Mouse (Mus musculus) kidney, embryonic 16.5 days (tissue): Measurements from ENCODE around the gene Smarca5. TPM values are rescaled to one million over a fixed set of nuclear protein-coding genes. Genes with fewer than 3 reads are reported as not detected.
A peak's percentile ranks its signal among the peaks of the same experiment; 100 is the strongest.
"Not testable (repeated sequence)": the region's sequence is repeated elsewhere in the genome, so short reads cannot be mapped to it uniquely, and the experiment has no call there.

Experiments
- ATAC-seq: fragments of 200-750 bp; cut with Nextera tagmentation; 2 replicates; pipeline ENCODE4 v1.8.0; 2017; ENCODE audit warnings: moderate TSS enrichment; ENCODE audit not compliant: low FRiP score, low TSS enrichment
- H3K27ac ChIP-seq: fragments of 300-500 bp; sonication (generic); 2 replicates; pipeline ENCODE4 v1.5.1; 2014; ENCODE audit warnings: low read length
- H3K27me3 ChIP-seq: fragments of 300-500 bp; sonication (generic); 2 replicates; pipeline ENCODE4 v1.6.1; 2014; ENCODE audit warnings: low read length, control low read depth, mixed read lengths; ENCODE audit not compliant: insufficient read depth
- H3K36me3 ChIP-seq: fragments of 300-500 bp; sonication (generic); 2 replicates; pipeline ENCODE4 v1.6.1; 2014; ENCODE audit warnings: low read length, control low read depth, mixed read lengths; ENCODE audit not compliant: insufficient read depth
- H3K4me1 ChIP-seq: fragments of 300-500 bp; sonication (generic); 2 replicates; pipeline ENCODE4 v1.6.1; 2014; ENCODE audit warnings: low read length, control low read depth, mixed read lengths; ENCODE audit not compliant: insufficient read depth
- H3K4me2 ChIP-seq: fragments of 300-500 bp; sonication (generic); replicated peaks from 2 replicates; pipeline ENCODE4 v1.6.1; 2014; ENCODE audit warnings: low read depth, low read length
- H3K4me3 ChIP-seq: fragments of 300-500 bp; sonication (generic); 2 replicates; pipeline ENCODE4 v1.5.1; 2014; ENCODE audit warnings: mild to moderate bottlenecking, low read length
- H3K9ac ChIP-seq: fragments of 300-500 bp; sonication (generic); replicated peaks from 2 replicates; pipeline ENCODE4 v1.6.1; 2014; ENCODE audit warnings: low read length
- H3K9me3 ChIP-seq: fragments of 300-500 bp; sonication (generic); 2 replicates; pipeline ENCODE4 v1.6.1; 2016; ENCODE audit warnings: low read length, control low read depth
- WGBS: fragments of 180-500 bp; shearing (Covaris S2); extraction: QIAGEN DNeasy Blood & Tissue Kit; methylation state at CpG from one replicate; pipeline ENCODE4 v1.1.7; 2014; 5-methylcytosine and 5-hydroxymethylcytosine counted together
- polyA plus RNA-seq: library from polyadenylated mRNA; unstranded; fragments of >200 nt; fragmentation: Nextera tagmentation; extraction: Ambion mirVana; gene quantifications from 2 replicates; pipeline ENCODE4 v1.2.1, GENCODE M21; 2015

Smarca5 gene
- 57.3 and 58.7 TPM in 2 replicates for polyA plus RNA-seq

- peak; percentile 98 for ATAC-seq
- H3K4me3 ChIP-seq: peak within 1 kb of the TSS; percentile 94
- not testable (repeated sequence) for H3K27me3 ChIP-seq, H3K9me3 ChIP-seq, H3K36me3 ChIP-seq, H3K4me1 ChIP-seq
- peak within 1 kb of the TSS; percentile 80 for H3K4me2 ChIP-seq
- 2% methylated on average over 79 of the region's 91 CpGs for WGBS
- peak within 1 kb of the TSS; percentile 99 for H3K27ac ChIP-seq
- peak within 1 kb of the TSS; percentile 95 for H3K9ac ChIP-seq
Measured at GRCm38 (mm10) chr8:80739155-80739924, at the start of gene Smarca5. TSS of gene Smarca5 (minus strand) at chr8:80739497.

DNA sequence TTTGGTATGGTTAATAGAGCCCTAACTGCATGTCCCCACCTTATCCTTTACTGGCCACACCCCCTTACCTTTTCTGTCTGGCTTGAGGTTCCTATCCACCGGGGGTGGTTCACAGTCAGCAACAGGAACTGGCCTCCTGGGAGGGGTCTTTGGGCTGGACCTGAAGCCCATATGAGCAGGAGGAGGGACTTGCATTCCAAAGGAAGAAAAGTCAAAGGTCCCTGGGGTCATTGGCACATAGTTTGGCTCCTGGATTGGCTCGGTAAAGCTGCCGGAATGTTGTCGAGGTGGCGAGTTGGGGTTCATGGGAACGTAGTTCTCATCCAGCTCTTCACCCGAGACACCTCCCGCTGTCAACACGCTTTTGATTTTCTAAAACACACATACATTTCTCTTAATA, 45.3 kb upstream of the Smarca5 start:
- Histone ChIP-seq H3K4me1 (peaks cover 13% of the 10 kb centered on the region), H3K9ac (no peak overlapping the region), H3K27me3 (no peaks in the 10 kb centered on the region), H3K9me3 (no peaks in the 10 kb centered on the region), H3K4me3 (no peak overlapping the region), H3K27ac (no peak overlapping the region), H3K4me2 (no peak overlapping the region), H3K36me3 (peaks cover 27% of the 10 kb centered on the region)
- ATAC-seq: no peak
- 87% methylated on average over 9 of the region's 9 CpGs for WGBS

DNA sequence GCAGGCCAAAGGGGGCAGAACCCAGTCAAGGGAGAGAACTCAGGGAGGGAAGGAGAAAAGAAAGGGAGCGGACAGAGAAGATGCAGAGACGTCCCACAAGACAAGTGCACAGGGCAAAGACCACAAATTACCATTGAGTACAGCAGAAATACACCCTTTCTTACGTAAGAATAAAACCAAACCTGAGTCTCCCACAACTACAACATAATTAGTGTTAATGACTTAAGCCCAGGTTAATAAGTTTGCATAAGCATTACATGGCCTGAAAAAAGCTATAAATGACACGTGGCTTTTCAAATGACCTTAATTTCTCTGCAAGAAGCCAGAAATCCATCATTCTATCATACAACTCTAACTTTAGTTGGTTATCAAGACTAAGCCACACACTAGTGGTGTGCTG, 44.0 kb upstream of the Smarca5 start:
- Histone ChIP-seq H3K9me3 (no peaks in the 10 kb centered on the region), H3K4me1 (peaks cover 18% of the 10 kb centered on the region), H3K27ac (no peak overlapping the region), H3K9ac (no peak overlapping the region), H3K4me2 (no peak overlapping the region), H3K27me3 (no peaks in the 10 kb centered on the region), H3K36me3 (peaks cover 25% of the 10 kb centered on the region), H3K4me3 (no peak overlapping the region)
- WGBS: 84% methylated on average over 4 of the region's 4 CpGs
- ATAC-seq: no peak

DNA sequence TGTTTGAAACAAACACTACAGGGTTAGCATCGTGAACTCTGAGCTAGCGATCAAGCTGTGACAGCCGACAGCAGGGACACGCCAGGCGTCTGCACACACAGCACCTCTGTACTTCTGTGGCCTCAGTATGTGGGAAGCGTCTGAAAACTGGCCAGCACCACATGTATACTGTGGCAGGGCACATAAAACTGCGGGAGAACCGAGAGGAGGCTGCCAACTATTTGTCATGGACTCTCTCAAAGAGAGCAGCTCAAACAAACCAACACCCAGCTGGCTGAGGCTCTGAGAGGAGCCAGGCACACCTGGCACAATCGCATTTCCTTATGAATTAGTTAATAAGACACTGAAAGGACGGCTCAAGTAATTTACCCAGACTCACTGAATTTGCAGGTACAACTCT, 42.0 kb upstream of the Smarca5 start:
- peaks cover 36% of the 10 kb centered on the region for H3K36me3 ChIP-seq
- no peak overlapping the region for H3K4me3 ChIP-seq
- no peaks in the 10 kb centered on the region for H3K9me3 ChIP-seq
- peak overlapping the region; percentile 35 for H3K27ac ChIP-seq
- 33% methylated on average over 10 of the region's 10 CpGs for WGBS
- peaks cover 18% of the 10 kb centered on the region for H3K4me1 ChIP-seq
- 0 out of 2 replicates have a peak, but pooled peaks have one; percentile 21 for ATAC-seq
- no peak overlapping the region for H3K9ac ChIP-seq
- H3K4me2 ChIP-seq: no peak overlapping the region
- no peaks in the 10 kb centered on the region for H3K27me3 ChIP-seq

GRCm38 (mm10) chr8:80780271-80780670, 41.0 kb upstream of the Smarca5 start:
- H3K27ac ChIP-seq: peak overlapping the region; percentile 65
- H3K4me1 ChIP-seq: peaks cover 18% of the 10 kb centered on the region
- no peak overlapping the region for H3K4me3 ChIP-seq
- H3K4me2 ChIP-seq: no peak overlapping the region
- H3K27me3 ChIP-seq: no peaks in the 10 kb centered on the region
- H3K9me3 ChIP-seq: no peaks in the 10 kb centered on the region
- peak; percentile 79; the same call in 1 of the 2 replicates for ATAC-seq
- H3K36me3 ChIP-seq: peaks cover 37% of the 10 kb centered on the region
- 73% methylated on average over 4 of the region's 4 CpGs for WGBS
- no peak overlapping the region for H3K9ac ChIP-seq

- WGBS: 58% methylated on average over 8 of the region's 8 CpGs
- peaks cover 35% of the 10 kb centered on the region for H3K36me3 ChIP-seq
- ATAC-seq: no peak
- no peaks in the 10 kb centered on the region for H3K9me3 ChIP-seq
- no peak overlapping the region for H3K4me2 ChIP-seq
- no peak overlapping the region for H3K4me3 ChIP-seq
- H3K9ac ChIP-seq: no peak overlapping the region
- no peak overlapping the region for H3K27ac ChIP-seq
- no peaks in the 10 kb centered on the region for H3K27me3 ChIP-seq
- H3K4me1 ChIP-seq: peaks cover 15% of the 10 kb centered on the region
Measured at GRCm38 (mm10) chr8:80776436-80776835, 37.1 kb upstream of the Smarca5 start.

DNA sequence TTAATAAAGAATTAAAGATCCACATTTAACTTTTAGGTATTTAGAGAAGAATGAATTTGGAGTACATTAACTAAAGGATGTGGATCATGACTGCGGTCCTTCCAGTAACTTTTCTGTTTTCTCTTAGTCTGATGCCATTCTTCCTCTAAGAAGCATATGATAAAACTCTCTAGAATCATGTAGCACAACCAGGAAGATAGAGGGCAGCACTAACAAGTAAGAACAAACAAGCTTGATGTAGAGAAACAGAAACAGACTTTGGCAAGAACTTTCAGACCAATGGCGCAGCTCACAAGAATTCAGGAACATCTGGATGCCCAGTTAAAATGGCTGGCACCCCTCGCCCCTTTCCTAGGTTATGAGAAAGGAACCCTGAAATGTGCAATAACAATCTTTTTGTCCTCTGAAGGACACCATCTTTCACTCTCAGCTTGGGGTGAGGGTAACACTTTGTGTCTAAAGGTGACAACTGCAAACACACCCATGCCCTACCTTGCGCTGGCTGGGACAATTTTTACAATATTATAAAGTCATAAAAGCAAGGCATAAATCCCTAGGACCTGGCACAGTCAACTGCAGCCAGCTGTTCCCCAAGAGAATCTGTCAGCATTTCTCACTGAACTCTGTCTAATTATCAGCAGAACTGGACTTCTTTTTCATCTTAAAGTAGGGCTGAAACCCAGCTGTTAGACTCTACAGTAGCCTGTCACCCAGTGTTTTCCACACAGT, 33.6 kb upstream of the Smarca5 start:
- WGBS: 85% methylated on average over 4 of the region's 4 CpGs
- H3K9ac ChIP-seq: no peak overlapping the region
- H3K4me1 ChIP-seq: no peaks in the 10 kb centered on the region
- ATAC-seq: no peak
- 0 out of 2 replicates have a peak overlapping the region, but pooled peaks have one; percentile 14 for H3K27ac ChIP-seq
- no peak overlapping the region for H3K4me3 ChIP-seq
- no peak overlapping the region for H3K4me2 ChIP-seq
- H3K27me3 ChIP-seq: no peaks in the 10 kb centered on the region
- H3K36me3 ChIP-seq: peaks cover 43% of the 10 kb centered on the region
- H3K9me3 ChIP-seq: no peaks in the 10 kb centered on the region

DNA sequence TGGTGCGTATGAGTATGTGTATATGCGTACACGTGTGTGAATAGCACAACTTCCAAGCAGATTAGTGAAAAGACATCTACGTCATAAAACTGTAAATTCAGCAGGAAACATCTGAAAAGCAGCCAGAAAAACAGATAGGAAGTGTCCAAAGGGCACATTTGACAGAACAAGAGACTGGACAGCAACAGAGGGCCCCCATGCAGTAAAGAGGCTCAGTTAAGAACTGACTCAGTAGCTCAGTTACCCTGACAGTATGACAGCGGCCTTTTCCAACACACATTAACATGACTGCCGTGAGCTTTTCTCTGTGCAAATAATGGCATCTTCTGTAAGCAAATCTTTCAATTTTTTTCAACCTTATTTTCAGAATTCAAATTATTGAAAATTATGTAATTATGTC, 29.2 kb upstream of the Smarca5 start:
- ATAC-seq: no peak
- Histone ChIP-seq H3K4me2 (no peak overlapping the region), H3K4me1 (no peaks in the 10 kb centered on the region), H3K27me3 (no peaks in the 10 kb centered on the region), H3K4me3 (no peak overlapping the region), H3K36me3 (peaks cover 40% of the 10 kb centered on the region), H3K9me3 (no peaks in the 10 kb centered on the region), H3K9ac (no peak overlapping the region), H3K27ac (no peak overlapping the region)
- WGBS: 88% methylated on average over 6 of the region's 6 CpGs

DNA sequence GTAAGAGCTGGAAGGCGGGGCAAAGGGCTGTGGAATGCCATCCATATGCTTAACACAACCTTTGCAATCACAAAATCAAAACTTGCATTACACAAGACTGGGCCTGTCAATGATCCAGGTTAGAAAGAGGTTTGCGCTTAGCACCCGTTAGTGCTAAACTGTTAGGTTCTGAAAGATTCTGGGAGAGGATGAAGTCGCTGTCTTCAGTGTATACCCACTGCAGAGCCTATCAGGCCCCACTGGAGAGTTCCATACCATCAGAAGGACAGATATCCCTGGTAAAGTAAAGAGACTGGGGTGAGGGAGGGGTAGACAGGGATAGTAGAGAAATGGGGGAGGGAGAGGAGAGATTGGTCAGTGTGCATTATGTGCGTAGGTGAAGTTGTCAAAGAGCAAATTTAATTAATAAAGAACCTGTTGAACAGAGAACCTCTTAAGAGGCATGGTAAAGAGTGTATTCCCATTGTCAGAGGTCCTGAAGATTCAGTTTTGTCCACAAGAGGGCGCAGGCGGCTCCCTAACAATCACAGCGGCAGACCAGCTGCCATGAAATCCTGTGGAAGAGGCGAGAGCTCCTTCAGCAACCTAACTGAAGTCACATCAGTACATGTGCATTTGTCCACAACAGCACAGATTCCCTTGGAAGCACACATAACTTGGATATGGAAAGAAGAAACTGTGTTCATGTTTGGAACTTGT, 13.9 kb upstream of the Smarca5 start:
- H3K4me1 ChIP-seq: no peaks in the 10 kb centered on the region
- no peaks in the 10 kb centered on the region for H3K9me3 ChIP-seq
- 30% methylated on average over 9 of the region's 9 CpGs for WGBS
- H3K4me3 ChIP-seq: no peak overlapping the region
- no peak overlapping the region for H3K9ac ChIP-seq
- peak; percentile 73; the same call in 1 of the 2 replicates for ATAC-seq
- H3K36me3 ChIP-seq: no peaks in the 10 kb centered on the region
- H3K27me3 ChIP-seq: no peaks in the 10 kb centered on the region
- no peak overlapping the region for H3K27ac ChIP-seq
- H3K4me2 ChIP-seq: no peak overlapping the region
